Mouse (Mus musculus) neural tube, embryonic 10.5 days (tissue): ENCODE data around the gene Pex10.

Experiments
- DNase-seq: peaks from one replicate; pipeline ENCODE4 v3.0.0-alpha.2; 2017; ENCODE audit warnings: low spot score; ENCODE audit errors: extremely low spot score

The Pex10 gene

DNA sequence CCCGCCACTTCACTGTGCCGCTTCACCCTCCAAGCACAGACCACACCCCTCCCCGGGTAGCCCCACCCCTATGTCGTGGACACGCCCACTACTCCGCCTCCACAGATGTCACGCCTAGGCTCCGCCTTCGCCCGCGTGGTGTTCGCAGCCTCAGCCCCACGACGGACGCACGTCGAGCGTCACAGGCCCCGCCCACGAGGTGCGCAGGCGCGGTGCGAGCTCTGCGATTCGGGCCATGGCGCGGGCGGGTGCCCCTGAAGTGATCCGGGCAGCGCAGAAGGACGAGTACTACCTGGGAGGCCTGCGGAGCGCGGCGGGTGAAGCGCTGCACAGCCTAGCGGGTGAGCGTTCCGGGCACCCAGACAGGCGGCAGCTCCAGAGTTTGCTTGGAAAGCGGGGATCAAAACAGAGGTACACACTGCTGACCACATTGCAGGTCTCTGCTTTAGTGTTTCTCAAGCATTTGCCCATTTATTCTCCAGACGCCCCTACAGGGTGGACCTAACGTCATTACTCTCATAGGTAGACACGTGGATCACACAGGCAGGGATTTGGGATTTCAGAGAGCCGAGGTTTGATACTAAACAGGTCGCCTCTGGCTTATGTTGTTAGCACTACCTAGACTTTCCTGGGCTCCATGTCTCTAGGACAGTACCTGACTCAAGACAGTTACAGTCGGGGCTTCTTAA is at the start of gene Pex10:
Gene Pex10 (plus strand): TSS at position 183 of the 689 bp plus-strand sequence.
- peak; percentile 99 for DNase-seq

DNA sequence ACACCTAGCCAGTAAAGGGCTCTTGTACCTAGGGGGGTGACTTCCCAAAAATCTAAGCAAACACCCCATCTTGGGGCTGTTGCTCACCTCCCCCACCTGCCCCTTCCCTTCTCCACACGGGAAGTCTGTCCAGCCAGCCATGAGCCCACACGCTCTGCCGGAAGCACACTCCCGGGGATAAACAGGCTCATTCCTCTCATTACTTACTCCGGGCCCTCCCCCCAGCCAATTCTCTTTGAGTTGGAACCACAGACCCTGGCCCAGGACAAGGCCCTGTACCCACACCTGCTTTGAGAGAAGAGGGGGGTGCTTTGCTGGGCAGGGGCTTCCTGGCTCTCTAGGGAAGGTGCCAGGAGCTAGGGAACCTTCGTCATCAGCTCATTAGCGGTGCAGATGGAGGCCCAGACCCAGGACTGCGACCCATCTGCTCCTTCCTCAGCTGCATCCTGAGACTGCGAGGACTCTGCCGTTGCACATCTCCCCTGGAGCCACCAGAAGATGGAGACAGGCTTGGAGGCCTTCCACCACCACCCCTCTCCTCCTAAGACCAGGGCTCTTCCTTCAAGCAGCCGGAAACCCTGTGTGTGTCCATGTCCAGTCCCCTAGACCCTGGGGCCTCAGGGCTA is 49.5 kb upstream of the Pex10 start:
- DNase-seq, result no peak

DNA sequence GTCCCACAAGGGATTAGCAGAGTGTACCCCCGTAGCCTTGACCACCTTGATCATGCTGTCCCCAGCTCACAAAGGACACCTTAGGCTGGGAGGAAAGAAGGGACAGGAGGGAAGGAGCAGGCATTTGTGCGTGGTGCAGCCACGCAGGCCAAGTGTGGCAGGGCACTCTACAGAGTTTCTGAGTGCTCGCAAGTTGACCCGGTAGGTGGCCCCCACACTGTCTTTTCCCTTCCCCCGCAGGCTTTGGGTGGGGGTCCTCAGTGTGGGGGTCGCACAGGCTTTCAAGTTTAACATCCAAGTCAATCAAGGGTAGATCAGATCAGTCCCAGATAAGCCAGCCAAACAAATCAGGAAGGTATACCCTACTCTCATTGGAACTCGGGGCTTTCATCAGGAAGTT is 48.8 kb upstream of the Pex10 start:
- DNase-seq, result no peak

DNA sequence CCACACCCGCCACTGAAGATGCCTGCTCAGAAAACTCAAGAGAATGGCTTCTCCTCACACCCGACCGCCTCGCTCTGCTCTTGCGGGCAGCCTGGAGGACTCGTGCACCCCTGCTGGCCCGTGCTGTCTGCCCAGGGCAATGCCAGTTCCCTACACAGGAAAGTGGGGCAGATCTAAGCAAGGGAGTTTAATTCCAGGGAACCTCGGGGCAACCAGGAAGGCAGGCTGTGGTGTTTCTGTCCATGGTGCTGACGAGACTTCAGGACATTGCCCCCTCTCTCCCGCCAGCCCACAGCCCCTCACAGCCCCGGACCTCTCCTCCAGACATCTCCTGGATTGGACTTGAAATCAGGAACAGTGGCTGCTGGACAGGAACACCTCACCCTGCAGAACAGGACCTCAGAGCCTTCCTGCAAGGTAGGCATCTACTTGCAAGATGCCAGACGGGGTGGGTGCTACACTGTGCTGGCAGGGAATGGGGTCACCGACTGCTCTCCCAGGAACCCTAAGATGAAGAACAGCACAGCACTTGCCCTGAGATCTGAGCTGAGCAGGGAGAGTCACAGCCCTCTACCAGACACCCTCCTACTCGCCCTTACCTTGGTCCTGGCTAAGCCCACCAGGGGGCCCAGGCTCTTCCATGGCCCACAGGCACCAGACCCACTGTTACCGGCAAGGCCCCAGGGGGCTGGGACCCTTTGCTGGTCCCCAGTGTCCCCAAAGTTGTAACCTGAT is 48.0 kb upstream of the Pex10 start:
- DNase-seq, result peak; percentile 53

DNA sequence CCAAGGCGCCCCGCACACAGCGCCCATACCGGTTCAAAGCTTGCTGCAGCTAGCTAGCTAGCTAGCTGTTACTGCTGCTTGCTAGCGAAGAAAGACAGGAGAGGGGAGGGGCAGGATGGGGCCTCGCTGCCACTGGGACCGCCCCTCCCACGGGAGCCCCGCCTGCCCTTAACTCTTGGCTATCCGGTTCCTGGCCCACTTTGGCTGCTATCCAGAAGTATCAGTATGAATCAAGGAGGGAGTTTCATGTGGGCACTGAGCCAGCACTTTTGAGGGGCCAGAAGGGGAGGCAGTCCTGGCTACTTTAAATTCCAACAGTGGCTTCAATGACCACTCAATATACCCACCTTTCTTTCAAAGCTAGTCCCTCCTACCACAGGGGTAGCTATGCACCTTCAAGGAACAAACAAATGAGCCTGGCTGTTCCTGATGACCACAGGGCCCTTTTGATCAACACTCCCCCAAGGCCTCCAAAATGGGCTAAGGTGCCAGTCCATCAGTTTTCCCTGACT is 47.4 kb upstream of the Pex10 start:
- no peak for DNase-seq

DNA sequence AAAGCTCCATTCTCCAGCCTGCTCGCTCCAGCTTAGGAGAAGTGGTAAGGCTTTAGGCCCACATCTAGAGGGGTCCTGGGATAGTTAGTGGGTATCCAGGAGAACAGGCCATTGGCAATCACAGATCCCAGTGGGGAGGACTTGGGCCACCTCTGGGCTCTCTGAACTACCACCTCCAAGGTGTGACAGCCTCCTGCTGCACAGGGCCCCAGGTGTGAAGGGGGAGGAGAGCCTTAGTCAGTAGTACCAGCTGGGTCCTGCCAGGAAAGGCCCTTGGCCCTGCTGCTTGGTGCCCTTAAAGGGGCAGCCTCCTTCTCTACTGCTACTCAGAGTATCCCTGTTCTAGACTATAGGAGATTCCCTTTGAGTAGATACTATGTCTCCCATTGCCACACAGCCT is 46.7 kb upstream of the Pex10 start:
- DNase-seq, result no peak

DNA sequence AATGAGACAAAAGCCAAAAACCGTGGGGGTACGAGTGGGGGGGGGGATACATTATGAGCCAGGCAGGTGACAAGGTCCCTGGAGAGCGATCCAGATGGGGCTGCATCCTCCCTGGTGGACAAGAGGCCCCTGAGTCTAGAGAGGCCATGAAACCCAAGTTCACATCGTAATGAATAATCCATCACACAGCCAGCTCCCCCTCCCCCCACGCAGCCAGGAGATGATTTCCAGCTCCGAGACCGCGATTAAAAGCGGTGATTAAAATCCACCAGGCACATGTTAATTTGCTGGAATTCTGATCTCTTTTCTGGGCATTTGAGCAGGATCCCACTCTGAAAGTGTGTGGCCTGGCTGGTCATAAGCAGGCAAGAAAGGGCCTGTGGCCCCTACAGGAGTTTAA is 46.0 kb upstream of the Pex10 start:
- DNase-seq, result no peak

DNA sequence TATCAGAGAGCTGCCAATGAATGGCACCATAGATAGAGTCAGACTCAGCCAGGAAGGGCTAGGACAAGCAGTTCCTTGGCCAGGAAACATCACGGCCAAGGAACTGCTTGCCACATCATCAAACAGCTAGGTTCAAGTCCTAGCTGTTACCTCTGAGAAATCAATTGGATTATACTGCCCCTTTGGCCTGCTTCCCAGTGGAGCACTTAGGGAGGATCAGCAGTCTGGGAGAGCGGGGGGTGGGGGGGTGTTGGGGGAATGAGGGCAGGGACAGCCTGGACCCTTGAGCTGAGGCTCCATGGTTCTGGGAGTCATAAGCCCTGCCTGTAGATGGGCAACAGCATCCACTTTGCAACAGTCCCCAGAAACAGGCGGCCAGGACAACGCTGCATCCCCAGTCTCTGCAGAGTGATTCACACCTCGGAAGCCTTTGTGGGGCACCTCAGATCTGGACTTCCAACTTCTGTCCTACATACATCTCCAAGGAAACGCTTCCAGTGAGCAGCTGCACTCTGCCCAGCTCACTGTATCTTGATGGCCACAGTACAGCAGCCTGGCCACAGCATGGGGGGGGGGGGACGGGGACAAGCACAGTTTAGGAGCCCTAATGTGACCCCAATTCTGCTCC is 44.5 kb upstream of the Pex10 start:
- no peak for DNase-seq

DNA sequence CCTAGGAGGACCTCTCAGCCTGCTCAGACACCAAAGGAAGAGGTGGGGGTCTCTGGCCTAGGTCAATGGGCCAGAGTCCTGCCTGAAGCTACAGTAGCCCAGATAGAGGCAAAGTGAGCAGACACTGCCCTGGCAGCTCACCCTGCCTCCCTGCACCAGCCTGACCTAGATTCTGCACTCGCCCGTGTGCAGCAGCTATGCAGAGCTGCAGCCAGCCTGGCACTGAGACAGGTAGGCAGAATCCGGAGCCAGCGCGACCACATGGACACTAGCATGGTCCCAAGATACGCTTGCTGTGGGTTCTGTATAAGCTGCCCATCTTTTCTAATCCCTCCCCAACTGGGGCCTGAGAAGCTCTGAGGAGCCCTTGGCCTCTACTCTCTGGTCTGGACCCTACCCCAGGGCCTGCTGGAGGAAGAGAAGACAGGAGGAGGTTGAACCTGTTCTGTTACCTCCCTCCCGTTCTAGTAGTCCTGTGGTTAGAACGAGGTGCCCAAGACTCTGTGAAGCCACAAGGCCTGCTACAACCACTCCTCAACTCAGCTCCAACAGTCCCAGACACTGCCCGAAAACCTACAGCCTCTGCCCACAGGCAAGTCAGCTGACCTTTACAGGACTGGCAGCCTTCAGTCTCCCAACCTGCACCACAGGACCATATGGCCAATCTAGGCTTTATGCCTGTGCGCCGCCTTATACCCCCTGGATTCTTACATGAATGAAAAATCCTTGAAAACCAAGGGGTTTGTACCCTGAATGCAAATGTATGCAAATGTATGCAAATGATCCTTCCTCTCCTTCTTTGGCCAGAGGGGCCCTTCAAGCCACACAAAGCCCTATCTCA is 42.4 kb upstream of the Pex10 start:
- no peak for DNase-seq

DNA sequence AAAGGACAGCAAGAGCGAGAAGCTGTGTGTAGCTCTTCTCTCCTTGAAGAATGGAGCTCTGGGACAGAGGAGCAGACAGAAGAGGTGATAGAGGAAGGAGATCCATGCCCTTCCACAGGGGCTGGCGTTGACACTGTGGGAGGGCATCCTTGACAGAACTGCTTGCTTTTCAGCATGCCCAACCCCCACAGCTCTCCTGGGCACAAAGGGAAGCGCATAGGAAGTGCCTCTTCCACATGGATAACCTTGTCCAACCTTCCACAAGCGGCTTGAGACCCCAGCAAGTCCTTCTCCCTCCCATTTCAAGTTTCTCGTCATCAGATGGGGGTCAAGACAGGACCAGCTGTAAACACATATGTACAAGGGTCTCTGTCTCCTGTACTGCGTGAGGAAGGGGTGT is 33.7 kb upstream of the Pex10 start:
- DNase-seq, result no peak

DNA sequence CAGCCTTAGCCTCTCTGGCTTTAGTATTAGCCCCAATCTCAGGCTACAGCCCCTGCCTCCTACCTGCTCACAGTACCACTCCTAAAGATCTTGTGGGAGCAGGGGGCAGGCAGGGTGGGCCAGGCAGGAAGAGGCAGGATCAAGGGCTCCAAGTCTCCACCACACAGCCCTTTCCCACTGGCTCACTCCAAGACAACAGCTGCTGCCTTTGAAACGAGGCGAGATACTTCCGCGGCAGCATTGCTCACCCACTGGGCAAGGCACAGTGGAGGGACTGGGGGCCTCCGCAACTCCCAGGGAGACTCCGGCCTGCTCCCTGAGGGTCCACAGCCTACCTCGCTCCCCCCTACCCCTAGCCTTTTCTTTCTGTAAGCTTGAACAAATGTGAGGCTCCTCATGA is 32.6 kb upstream of the Pex10 start:
- DNase-seq, result no peak

DNA sequence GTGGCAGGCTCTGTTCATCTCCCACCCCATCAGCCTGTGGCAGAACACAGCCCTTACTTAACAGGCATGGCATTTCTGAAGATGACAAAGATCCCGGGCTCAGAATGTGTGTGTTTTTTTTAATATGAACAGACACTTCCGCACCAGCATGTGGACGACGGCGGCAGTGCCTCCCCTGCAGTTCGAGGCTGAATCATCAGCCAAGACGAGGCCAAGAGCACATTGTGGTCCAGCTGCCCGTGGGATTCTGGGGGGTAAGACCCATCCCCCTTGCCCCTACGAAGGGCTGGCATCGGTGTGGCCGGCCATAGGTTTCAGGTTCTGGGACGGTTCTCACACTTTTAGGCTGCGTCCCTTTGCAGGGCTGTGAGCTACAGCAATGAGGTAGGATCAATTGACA is 32.0 kb upstream of the Pex10 start:
- no peak for DNase-seq

DNA sequence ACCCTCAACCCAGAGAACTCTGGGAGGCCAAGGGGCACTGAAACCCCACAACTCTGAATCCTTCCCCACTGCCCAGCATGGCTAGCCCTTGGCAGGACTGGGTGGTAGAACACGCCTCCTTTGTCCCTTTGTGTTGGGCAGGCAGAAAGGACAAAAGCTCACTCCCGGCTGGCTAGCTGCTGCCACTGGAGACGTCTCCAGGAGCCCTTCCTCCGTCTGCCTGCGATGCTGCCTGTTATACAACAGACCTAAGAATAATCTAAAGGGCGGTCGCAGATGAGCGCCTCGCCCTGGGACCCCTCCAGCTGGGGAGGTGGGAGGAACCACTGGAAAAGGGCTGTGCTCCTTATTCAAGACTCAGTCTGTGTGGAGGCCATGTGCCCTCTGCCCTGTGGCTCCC is 26.6 kb upstream of the Pex10 start:
- DNase-seq, result no peak

DNA sequence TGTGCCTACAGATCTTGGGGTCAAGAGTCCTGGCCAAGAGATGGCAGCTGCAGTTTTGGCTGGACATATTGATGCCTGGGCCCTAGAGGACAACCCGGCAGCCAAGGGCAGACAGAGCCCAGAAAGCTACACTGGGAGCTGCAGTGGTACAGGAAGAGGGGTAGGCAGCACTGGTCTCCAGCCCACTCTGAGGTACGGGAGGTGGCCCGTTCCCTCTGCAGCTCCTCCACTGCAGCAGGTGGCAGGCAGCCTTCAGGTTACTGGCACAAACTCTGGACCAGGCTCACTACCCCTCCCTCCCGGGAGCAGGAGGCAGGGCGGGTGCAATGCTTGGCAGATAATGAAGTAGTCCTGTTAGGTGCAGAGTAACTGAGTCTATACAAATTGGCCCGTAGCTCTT is 26.1 kb upstream of the Pex10 start:
- DNase-seq, result no peak

DNA sequence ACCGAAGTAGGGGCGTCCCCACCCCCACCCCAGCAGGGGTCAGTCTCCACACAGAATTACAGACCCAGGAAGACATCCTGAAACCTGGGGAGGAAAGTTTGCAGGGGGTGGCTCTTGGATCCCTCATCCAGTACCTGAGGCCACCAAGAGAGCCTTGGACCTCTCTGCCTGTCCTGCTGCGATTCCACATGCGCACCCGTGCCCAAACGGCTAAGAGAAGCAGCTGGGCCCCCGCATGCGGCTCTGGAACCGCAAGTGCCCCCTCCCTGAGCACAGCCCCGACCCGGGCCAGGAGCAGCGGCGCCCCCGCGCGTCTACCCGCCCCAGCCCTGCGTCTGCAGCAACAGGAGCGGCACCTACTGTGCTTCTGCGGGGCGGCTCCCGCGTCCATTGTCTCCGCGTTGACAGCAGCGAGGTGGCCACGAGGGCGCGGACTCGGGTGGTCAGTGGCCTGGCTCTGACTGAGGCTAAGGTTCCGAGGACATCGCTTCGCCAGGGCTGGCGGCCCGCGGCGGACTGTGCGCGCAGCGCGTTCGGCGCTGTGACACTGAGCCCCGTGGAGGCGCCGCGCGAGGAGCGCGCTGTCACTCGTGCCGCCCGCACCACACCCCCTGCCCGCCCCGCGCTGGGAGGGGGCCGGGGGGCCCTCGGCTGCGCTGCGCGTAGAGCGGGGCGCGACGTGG is 24.1 kb upstream of the Pex10 start:
- DNase-seq, result no peak

DNA sequence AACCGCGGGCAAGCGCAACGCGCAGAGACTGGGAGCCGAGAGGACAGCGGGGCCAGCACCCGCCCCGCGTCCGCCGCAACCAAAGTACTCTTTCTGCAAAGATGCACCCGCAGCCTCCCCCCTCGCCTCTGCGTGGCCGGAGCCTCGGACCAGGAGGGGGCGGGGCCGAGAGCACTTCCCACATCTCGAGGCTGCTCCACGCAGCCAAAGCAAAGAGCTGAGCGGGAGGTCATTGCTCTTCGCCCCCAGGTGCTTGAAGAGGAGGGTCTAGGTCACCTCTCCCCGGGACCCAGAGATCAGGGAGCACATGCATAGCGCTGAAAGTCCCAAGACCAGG is 23.6 kb upstream of the Pex10 start:
- DNase-seq, result no peak

DNA sequence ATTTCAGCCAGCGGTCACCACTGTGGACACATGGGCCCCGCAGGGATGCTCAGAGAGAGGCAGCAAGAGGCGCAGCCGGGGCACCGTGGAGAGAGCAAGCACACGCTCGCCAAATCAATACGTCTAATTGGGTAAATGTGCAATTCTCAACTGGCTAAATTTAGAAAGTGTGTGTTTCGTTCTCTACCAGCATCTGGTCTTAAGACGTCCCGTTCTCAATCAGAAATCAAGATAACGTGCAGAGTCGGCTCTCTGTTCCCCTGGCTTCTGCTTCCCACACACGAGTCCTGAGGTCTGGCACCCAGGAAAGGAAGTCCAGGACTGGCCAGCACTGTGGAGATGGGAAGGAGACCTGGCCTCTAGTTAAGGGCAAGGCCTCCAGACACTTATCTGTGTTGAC is 20.2 kb upstream of the Pex10 start:
- DNase-seq, result no peak

DNA sequence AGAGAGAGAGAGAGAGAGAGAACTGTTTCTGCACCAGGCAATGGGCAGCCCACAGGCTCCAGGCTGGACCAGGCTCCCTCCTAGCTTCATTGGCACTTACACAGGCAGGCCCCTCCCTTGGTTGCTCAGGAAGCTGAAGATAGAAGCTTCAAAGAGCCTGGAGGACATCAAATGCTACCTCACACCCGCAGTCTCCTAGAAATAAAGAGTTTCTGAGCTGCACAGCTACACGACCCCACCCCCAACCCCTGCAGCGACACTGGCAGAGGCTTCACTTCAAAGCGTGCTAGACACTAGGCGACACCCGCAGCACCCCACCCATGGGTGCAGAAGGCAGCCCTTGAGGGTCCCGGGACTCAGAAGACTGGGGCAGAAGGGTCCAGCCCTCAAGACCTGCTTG is 16.7 kb upstream of the Pex10 start:
- DNase-seq, result no peak

DNA sequence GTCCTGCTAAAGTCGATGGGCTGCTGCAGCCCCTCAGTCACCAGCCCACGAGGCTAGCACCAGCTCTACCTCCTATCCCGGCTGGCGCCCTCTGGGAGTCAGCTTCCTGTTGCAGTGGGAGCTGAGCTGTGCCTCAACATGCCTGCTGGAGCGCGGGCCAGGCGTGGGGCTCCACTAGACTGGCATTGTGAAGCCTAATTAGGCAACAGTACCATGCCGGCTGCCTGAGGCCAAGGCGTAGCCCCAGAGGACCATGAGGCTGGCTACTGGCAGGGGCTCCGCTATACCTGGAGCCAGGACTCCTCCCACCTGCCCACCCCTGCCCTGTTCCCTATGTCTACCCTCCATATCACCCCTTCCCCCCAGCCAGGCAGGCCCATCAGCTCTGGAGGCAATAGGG is 10.1 kb upstream of the Pex10 start, which contains the start of gene Plch2:
Gene Plch2 (minus strand): TSS at position 61 of the 400 bp plus-strand sequence.
- no peak for DNase-seq

DNA sequence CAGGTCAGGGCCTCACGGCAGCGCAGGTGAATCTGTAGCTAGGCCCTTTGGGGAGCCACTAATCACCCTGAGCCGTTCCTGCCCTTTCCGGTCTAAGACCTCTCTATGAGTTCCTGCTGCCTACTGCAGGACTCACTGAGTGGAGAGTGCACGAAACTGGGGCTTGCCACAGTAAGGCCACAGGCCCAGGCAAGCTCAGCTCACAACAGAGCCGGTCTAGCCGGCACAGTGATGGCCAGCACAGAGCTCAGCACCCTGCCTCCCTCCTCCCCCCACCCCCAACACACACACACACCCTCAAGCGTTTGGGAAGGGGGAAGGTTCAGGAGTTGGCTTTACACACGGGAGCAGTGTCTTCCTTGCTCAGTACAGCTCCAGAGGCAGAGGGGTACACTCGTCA is 8.5 kb upstream of the Pex10 start:
- no peak for DNase-seq

DNA sequence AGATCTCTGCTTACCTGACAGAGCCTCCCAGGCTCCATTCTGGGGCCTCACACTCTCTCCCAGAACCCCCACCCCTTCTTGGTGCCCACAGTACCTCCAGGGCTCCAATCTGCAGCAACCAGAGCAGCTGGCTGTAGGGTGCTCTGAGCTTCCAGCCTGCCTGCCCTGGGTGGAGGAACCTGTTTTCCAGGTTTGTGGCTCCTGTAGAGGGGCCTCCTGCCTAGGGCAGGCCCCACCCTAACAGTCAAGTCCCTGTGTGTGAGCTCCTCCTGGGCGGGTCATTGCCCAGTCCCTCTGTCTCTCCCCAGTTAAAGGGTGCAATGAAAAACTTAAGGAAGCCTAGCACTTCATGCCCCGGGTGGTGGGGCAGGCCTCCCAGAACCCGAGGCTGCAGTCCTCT is 2.9 kb upstream of the Pex10 start:
- no peak for DNase-seq
